Mouse (Mus musculus): ENCODE measurements at regions not wholly inside any gene's neighbourhood (a gene's known extent, or its start where the extent isn't known, plus 50 kb on each side); places are given as distances from the start of the nearest gene placed in this dataset.

DNA sequence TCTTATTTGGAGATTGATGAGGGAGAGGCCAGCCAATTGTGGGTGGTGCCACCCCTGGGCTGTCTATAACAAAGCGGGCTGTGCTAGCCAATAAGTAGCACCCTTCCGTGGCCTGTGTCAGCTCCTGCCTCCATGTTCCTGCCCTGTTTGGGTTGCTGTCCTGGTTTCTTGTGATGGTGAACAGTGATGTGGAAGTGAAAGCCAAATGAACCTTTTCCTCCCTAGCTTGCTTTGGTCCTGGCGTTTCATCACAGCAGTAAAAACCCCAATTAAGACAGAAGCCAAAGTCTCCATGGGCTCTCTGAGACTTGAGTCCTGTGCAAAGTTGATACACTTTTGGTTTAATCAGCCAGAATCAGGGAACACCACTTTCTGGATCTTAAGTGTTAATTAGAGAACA, 192.1 kb downstream of the Kdr start:
- TF ChIP-seq CTCF (IDR thresholded peaks at IDR 0.05; ENCODE audit: borderline replicate concordance, extremely low read depth, insufficient read depth, insufficient read length) (no peak), POLR2A (IDR thresholded peaks at IDR 0.05; ENCODE audit: borderline replicate concordance, extremely low read depth, insufficient read depth, insufficient read length, poor library complexity, severe bottlenecking) (no peak)

All from brain, embryonic 14.5 days (tissue).